Mouse (Mus musculus) lung, postnatal 0 days (tissue): ENCODE results near the gene Tmem56. TPM values are rescaled to one million over a fixed set of nuclear protein-coding genes. Genes with fewer than 3 reads are reported as not detected.

Experiments
- ATAC-seq: fragments of 200-750 bp; cut with Nextera tagmentation; 2 replicates; pipeline ENCODE4 v1.8.0; 2017; ENCODE audit warnings: moderate library complexity
- DNase-seq: peaks from one replicate; pipeline ENCODE4 v3.0.0-alpha.2; 2016; ENCODE audit warnings: low spot score
- H3K27ac ChIP-seq: fragments of 300-500 bp; sonication (generic); 2 replicates; pipeline ENCODE4 v1.5.1; 2014; ENCODE audit warnings: antibody characterized with exemption, mild to moderate bottlenecking, low read length, mixed read lengths
- H3K27me3 ChIP-seq: fragments of 300-500 bp; sonication (generic); replicated peaks from 2 replicates; pipeline ENCODE4 v1.6.1; 2014; ENCODE audit warnings: low read length, mixed read lengths; ENCODE audit not compliant: insufficient read depth
- H3K36me3 ChIP-seq: fragments of 300-500 bp; sonication (generic); 2 replicates; pipeline ENCODE4 v1.6.1; 2014; ENCODE audit warnings: low read length, mixed read lengths; ENCODE audit not compliant: insufficient read depth
- H3K4me1 ChIP-seq: fragments of 300-500 bp; sonication (generic); 2 replicates; pipeline ENCODE4 v1.6.1; 2014; ENCODE audit warnings: antibody characterized with exemption, low read depth, low read length, mixed read lengths; ENCODE audit not compliant: insufficient read depth
- H3K4me2 ChIP-seq: fragments of 300-500 bp; sonication (generic); replicated peaks from 2 replicates; pipeline ENCODE4 v1.6.1; 2014; ENCODE audit warnings: low read depth, mild to moderate bottlenecking, low read length, moderate library complexity, mixed read lengths
- H3K4me3 ChIP-seq: fragments of 300-500 bp; sonication (generic); 2 replicates; pipeline ENCODE4 v1.5.1; 2014; ENCODE audit warnings: low read depth, low read length
- H3K9ac ChIP-seq: fragments of 300-500 bp; sonication (generic); replicated peaks from 2 replicates; pipeline ENCODE4 v1.6.1; 2014; ENCODE audit warnings: low read depth, mild to moderate bottlenecking
- H3K9me3 ChIP-seq: fragments of 300-500 bp; sonication (generic); 2 replicates; pipeline ENCODE4 v1.6.1; 2016; ENCODE audit warnings: low read length, mixed read lengths
- CTCF ChIP-seq: IDR thresholded peaks from 2 replicates; pipeline ENCODE4 v1.5.1; 2016; ENCODE audit warnings: antibody characterized with exemption, mild to moderate bottlenecking
- EP300 ChIP-seq: IDR thresholded peaks from 2 replicates; pipeline ENCODE4 v1.6.1; 2016; ENCODE audit warnings: antibody characterized with exemption, mild to moderate bottlenecking, control low read depth
- WGBS: fragments of 180-500 bp; shearing (Covaris S2); extraction: QIAGEN DNeasy Blood & Tissue Kit; methylation state at CpG from one replicate; pipeline ENCODE4 v1.1.7; 2014; 5-methylcytosine and 5-hydroxymethylcytosine counted together
- polyA plus RNA-seq: library from polyadenylated mRNA; unstranded; fragments of >200 nt; fragmentation: Nextera tagmentation; extraction: Ambion mirVana; gene quantifications from 2 replicates; pipeline ENCODE4 v1.2.1, GENCODE M21; 2015

Tmem56 gene
- polyA plus RNA-seq, 1 experiment from 2014 or later: 1.5 TPM

DNA sequence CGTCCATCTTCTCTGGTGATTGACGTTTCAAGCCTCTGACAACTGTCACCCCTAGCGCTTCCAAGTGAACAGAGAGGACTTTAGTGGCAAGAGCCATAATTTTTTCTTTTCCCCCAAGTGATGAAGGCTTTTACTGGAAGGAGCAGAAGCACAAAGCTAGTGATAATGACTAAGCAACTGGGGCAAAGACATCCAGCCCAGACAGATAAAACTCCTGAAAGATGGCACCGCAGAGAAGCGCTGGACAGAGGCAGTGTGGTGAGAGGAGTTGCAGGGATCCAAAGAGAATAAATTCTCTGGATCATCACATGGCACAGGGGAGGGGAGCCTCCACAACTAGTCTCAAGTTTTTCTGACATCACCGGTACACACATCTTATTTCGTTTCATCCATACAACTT is 21.6 kb downstream of the Tmem56 start:
- WGBS: 72% methylated on average over 7 of the region's 7 CpGs
- no peak for TF ChIP-seq EP300
- TF ChIP-seq CTCF: no peak

DNA sequence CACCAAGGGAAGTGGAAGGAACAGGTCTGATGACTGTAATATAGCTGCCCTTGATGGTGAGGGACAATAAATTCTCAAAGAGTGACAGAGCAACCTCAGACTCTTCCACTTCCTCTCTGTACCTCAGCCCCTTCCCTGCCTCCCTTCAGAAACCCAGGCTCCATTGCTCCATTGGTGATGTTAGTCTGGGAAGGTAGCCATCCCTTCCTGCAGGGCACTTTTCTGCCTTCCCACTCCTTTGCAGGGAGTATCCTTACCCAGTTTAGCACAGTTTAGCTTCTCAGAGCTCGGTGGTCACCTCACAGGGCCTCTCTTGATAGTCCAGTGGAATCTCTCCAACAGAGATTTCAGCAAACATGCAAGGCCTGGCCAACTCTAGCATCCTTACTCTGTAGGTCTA is 22.1 kb downstream of the Tmem56 start:
- no peak overlapping the region for H3K9ac ChIP-seq
- H3K9me3 ChIP-seq: no peaks in the 10 kb centered on the region
- TF ChIP-seq EP300: no peak
- TF ChIP-seq CTCF: no peak
- H3K27ac ChIP-seq: no peak overlapping the region
- ATAC-seq (no peak), DNase-seq (no peak)
- peaks cover 31% of the 10 kb centered on the region for H3K27me3 ChIP-seq
- H3K36me3 ChIP-seq: no peaks in the 10 kb centered on the region
- 70% methylated on average over 1 of the region's 1 CpGs for WGBS
- no peak overlapping the region for H3K4me2 ChIP-seq
- H3K4me3 ChIP-seq: no peak overlapping the region
- peaks cover 3% of the 10 kb centered on the region; the same call in 1 of the 2 replicates for H3K4me1 ChIP-seq

More for the DNA sequence above, 21.6 kb downstream of the Tmem56 start:
- H3K4me2 ChIP-seq: no peak overlapping the region
- H3K4me1 ChIP-seq: peaks cover 3% of the 10 kb centered on the region; the same call in 1 of the 2 replicates
- no peak overlapping the region for H3K9ac ChIP-seq
- DNase-seq: no peak
- H3K27ac ChIP-seq: no peak overlapping the region
- no peak for ATAC-seq
- peaks cover 31% of the 10 kb centered on the region for H3K27me3 ChIP-seq
- no peaks in the 10 kb centered on the region for H3K9me3 ChIP-seq
- H3K4me3 ChIP-seq: no peak overlapping the region
- H3K36me3 ChIP-seq: no peaks in the 10 kb centered on the region

GRCm38 (mm10) chr3:121260041-121260440 is 22.9 kb downstream of the Tmem56 start:
- Histone ChIP-seq H3K4me1 (peaks cover 3% of the 10 kb centered on the region; the same call in 1 of the 2 replicates), H3K4me2 (no peak overlapping the region), H3K36me3 (no peaks in the 10 kb centered on the region), H3K27ac (no peak overlapping the region), H3K9me3 (no peaks in the 10 kb centered on the region), H3K9ac (no peak overlapping the region), H3K4me3 (no peak overlapping the region), H3K27me3 (peaks cover 31% of the 10 kb centered on the region)
- no peak for ATAC-seq
- DNase-seq: no peak
- TF ChIP-seq CTCF (no peak), EP300 (no peak)
- 69% methylated on average over 7 of the region's 7 CpGs for whole genome bisulfite sequencing

- Histone ChIP-seq H3K4me1 (peaks cover 3% of the 10 kb centered on the region; the same call in 1 of the 2 replicates), H3K9ac (no peak overlapping the region), H3K9me3 (no peaks in the 10 kb centered on the region), H3K4me2 (0 out of 2 replicates have a peak overlapping the region, but pooled peaks have one; percentile 25), H3K36me3 (no peaks in the 10 kb centered on the region), H3K4me3 (no peak overlapping the region), H3K27ac (no peak overlapping the region), H3K27me3 (peaks cover 22% of the 10 kb centered on the region)
- WGBS: 43% methylated on average over 19 of the region's 20 CpGs
- TF ChIP-seq EP300 (no peak), CTCF (no peak)
- ATAC-seq (no peak), DNase-seq (peak; percentile 50)
These were observed 24.1 kb downstream of the Tmem56 start for GRCm38 (mm10) chr3:121258521-121259478.

GRCm38 (mm10) chr3:121257418-121257817 is 25.5 kb downstream of the Tmem56 start:
- H3K4me1 ChIP-seq: 0 out of 2 replicates have a peak, but pooled peaks cover 3% of the 10 kb centered on the region
- ATAC-seq (no peak), DNase-seq (no peak)
- H3K27ac ChIP-seq: no peak overlapping the region
- no peak for TF ChIP-seq CTCF
- no peak for TF ChIP-seq EP300
- no peak overlapping the region for H3K9ac ChIP-seq
- no peaks in the 10 kb centered on the region for H3K36me3 ChIP-seq
- WGBS: 72% methylated on average over 10 of the region's 10 CpGs
- H3K9me3 ChIP-seq: no peaks in the 10 kb centered on the region
- H3K27me3 ChIP-seq: peaks cover 20% of the 10 kb centered on the region
- H3K4me2 ChIP-seq: no peak overlapping the region
- H3K4me3 ChIP-seq: no peak overlapping the region

DNA sequence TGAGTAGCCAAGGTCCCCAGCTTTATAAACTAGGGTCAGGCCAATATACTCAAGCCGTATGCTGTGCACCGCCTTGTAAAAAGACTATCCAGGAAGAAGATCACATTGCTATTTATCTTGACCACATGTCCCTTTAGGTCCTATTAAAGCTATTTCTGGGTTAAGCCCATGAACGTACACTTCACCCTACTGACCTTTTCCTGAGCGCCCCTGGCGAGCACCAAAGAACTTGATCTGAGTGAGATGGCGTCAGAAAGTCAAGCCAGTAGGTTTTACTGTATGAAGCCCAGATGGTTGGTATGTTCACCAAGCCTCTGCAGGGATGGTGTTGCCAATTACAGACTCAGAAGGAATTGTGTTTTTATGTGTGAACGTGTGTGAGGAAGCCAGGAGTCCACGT is 26.8 kb downstream of the Tmem56 start:
- 0 out of 2 replicates have a peak, but pooled peaks cover 3% of the 10 kb centered on the region for H3K4me1 ChIP-seq
- peaks cover 12% of the 10 kb centered on the region for H3K27me3 ChIP-seq
- no peak overlapping the region for H3K27ac ChIP-seq
- ATAC-seq (no peak), DNase-seq (no peak)
- H3K9me3 ChIP-seq: no peaks in the 10 kb centered on the region
- no peak overlapping the region for H3K4me2 ChIP-seq
- WGBS: 78% methylated on average over 8 of the region's 8 CpGs
- TF ChIP-seq CTCF (no peak), EP300 (no peak)
- no peak overlapping the region for H3K9ac ChIP-seq
- H3K36me3 ChIP-seq: no peaks in the 10 kb centered on the region
- H3K4me3 ChIP-seq: no peak overlapping the region
